Mouse (Mus musculus): ENCODE measurements at regions not wholly inside any gene's neighbourhood (a gene's known extent, or its start where the extent isn't known, plus 50 kb on each side); places are given as distances from the start of the nearest gene placed in this dataset.

DNA sequence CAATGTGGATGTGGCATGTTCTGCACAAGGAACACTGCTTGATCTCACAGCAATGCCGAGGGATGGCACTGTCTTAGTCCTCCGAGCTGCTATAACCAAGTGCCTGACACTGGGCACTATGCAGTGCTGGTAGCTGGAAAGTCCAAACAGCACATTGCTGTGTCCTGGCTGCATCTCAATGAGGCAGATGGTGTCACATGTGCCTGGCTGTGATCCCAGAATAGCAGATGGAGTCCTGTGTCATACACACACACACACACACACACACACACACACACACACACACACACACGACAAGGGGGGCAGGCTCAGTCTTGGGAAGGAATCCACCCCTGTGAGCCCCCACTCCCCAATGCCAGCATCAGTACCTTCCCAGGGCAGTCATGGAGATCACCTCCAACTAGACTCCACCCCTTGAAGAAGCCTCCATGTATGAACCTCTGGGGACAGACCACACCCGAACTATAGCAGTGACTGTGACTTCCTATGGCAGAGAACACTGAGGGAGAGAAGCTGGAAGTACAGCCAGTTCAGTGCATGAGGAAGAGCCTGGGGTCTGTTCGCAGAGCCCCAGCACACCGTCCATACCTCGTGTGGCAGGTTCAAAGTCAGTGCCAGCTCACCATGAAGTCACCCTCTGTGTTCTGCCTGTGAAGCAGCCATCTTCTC, 160.3 kb downstream of the Cryba4 start:
- no peak for DNase-seq (ENCODE audit: low spot score in 2 of 2)

DNA sequence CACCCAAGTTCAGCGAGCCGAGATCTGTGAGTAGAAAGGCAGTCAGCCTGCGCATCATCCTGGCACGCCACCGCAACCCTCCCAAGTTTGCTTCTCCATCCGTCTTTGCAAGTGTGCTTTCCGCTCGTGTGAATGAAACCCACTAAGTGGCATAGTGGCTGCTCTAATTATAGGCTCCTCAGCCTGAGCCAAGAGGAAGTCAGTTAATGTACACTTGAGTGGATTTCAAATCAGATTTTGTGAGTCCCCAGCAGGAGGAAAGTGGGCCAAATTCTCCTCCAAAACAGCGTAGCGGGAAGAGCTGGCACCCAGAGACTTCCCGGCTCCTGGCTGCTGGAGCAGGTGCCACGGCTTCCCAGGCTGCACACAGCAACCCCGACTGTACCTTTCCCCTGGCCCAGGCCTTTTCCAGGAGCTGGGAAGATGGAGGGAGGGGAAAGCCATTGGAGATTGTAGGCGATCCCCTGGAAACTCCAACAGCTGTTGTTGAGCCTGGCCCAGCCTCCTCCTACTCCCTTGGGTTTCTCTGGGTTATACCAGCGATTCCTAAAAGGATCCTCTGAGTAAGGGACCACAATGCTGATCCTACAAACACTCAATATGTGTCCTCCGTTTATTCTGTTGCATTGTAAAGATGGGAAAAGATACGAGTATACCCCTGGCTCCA, 158.3 kb downstream of the Cryba4 start:
- no peak for DNase-seq (ENCODE audit: low spot score in 2 of 2)

DNA sequence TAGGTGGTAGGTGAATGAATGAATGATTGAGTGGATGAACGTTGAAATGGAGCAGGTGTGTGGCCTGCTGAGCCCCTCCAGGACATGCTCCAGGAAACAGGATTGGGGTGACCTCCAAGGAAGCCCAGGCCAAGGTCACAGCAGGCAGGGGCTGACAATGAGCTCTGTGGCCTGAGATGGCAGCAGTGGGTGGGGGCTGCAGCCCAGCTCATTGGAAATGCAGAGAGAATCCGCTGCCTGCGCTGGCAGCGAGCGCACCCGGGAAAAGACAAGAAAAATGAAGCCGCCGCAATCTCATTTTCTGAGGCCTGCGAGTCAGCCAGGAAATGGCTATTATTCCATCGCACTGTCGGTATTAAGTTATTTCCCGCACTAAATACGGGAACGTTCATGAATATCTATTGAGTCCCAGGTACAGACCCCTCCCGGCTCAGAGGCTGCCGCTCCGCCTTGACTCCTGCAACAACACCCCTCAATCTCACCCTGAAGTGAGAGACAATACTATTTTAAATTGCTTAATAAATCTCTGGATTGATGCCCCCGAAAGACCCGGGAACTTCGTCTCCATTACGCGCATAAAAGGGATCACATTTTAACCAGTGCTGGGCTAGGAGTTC, 153.7 kb downstream of the Cryba4 start:
- DNase-seq (ENCODE audit: low spot score in 2 of 2): no peak

DNA sequence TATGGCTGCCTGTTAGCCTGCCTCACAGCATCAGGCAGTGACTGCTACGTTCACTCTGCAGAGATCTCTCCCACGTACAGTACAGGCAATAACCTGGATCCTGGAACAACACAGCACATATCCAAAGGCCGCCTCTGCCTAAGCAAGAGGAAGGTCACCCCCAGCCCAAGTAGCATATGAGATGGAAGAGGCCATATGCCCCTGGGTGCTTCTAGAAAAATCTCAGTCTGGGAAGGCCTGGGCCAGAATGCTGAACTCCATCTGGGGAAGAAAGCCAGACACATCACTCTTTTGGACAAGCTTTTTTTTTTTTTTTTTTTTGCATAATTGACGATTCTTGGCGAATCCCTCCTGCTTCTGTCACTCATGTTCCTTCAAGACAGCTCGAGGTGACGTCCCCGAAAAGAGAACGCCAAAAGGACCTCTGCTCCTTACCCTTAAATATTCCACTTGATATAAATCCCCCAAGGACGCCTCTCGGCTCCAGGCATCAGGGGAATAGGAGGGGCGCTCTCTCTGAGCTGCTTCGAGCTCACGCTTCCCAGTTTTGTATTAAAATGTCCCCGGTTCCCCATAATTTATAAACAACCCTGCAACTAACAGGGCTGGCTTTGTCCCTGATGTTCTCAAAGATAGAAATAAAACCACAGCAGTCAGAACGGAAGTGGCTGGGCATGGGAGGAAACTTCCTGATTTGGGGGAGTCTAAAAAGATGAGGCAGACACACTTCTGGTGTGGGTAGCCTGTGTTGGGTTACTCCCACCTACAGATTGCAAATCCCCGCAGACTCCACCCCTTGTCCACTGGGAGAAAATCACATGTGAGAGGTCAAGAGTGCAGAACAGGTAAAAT, 150.4 kb downstream of the Cryba4 start:
- DNase-seq (ENCODE audit: low spot score in 2 of 2): no peak

DNA sequence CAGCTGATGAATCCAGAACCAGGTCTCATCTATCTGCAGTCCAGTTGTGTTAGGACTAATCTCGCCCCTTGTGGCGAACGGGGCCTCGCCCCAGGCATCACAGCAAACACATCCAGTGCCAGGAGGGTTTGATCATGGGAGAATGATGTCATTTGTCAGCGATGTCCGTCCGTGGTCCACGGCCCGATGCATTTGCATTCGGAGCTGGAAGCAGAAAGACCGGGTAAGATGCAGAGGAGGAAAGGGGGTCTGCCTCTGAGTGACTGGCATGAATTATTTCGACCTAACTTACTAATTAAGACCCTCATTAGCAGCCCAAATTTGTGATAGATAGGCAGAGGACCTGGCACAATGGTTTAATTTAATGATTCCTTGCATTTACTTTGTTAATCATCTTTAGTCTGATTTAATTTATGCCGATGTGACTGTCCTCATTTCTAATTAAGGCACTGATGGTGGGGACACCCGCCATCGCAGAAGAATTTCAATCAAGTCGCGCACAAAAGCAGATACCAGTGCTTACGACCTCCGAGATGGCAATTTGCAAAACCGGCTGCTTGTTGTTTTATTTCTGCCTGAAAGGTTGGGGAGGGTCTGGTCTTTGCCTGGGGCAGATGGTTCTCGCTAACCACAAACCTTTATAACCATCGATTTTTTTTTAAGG, 141.9 kb downstream of the Cryba4 start:
- DNase-seq (ENCODE audit: low spot score in 2 of 2): no peak

DNA sequence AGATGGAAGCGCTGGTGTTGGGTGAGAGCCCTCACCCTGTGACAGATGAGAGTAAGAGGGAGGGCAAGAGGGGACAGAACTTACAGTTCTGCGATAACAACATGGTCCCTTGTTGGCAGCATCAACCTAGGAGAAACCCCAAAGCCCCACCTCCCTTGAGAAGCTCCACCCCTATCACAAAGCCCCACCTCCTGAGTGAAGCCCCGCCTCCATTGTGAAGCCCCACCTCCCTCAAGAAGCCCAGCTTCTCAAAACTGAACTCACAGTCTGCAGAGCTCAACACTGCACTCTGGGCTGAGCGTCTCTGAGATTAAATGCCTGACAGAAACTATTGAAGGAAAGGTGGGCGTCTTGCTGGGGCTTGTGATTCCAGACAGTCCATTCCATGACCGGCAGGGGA, 131.6 kb downstream of the Cryba4 start:
- DNase-seq (ENCODE audit: low spot score in 2 of 2): no peak

DNA sequence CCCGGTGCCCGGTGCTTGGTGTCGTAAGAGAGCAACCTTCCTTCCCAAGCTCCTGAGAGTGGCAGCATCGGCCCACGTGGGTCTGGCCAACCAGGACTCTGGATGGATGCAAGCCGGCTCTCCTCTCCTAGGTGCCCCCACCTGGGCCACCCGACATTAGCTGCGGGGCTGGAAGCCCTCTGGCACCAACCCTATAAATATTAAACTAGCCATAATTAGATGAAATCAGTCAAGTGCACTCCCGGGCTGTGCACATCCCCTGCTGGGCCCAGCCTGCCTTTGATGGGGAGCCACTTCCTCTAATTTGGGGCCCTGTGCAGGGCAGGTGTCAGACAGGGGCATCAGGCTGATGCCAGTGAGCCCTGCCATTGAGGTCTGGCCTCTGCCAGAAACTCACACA, 130.8 kb downstream of the Cryba4 start:
- DNase-seq (ENCODE audit: low spot score in 2 of 2): no peak

DNA sequence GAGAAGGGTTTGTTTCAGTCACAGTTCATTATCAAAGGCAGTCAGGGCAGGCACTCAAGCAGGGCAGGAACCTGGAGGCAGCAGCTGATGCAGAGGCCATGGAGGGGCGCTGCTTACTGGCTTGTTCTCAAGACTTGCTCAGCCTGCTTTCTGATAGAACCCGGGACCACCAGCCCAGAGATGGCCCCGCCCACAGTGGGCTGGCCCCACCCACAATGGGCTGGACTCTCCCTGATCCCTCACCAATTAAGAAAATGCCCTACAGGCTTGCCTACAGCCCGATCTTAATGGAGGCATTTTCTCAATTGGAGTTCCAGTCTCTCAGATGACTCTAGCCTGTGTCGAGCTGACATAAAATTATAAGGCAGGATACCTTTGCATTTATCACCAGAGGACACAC, 129.7 kb downstream of the Cryba4 start:
- DNase-seq (ENCODE audit: low spot score in 2 of 2): no peak

DNA sequence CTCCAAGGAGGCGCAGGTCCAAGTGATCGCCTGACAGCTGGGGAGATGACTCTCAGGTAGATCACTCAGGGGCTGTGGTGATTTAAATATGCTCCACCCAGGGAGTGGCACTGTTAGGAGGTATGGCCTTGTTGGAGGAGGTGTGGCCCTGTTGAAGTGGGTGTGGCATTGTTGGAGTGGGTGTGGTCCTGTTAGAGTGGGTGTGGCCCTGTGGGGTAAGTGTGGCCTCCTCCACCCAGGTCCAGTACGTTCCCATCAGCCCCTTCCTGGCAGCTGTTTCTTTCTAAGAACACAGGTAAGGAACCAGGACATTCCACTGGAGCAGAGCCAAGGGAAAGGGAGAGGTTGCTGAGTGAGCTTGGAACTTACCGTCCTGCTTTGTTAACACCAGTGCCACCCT, 125.1 kb downstream of the Cryba4 start:
- no peak for DNase-seq (ENCODE audit: low spot score in 2 of 2)

DNA sequence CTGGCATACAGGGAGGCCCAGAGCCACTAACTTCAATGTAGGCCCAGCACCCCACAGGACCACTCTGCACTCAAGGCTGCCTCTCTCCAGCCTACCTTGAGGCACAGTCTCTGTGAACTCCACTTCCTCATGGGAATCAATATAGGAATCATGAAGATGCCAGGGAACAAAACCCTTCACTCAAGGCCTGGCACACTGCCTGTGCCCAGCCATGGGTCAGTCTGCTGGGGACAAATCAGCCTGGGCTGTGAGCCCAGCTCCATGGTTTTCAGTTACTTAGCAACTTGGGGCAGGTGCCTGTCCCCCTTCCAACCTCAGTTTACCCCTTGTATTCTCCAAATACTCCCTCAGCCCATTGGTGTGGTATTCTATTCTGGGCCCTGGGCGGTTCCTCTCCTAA, 119.6 kb downstream of the Cryba4 start:
- DNase-seq (ENCODE audit: low spot score in 2 of 2): no peak

DNA sequence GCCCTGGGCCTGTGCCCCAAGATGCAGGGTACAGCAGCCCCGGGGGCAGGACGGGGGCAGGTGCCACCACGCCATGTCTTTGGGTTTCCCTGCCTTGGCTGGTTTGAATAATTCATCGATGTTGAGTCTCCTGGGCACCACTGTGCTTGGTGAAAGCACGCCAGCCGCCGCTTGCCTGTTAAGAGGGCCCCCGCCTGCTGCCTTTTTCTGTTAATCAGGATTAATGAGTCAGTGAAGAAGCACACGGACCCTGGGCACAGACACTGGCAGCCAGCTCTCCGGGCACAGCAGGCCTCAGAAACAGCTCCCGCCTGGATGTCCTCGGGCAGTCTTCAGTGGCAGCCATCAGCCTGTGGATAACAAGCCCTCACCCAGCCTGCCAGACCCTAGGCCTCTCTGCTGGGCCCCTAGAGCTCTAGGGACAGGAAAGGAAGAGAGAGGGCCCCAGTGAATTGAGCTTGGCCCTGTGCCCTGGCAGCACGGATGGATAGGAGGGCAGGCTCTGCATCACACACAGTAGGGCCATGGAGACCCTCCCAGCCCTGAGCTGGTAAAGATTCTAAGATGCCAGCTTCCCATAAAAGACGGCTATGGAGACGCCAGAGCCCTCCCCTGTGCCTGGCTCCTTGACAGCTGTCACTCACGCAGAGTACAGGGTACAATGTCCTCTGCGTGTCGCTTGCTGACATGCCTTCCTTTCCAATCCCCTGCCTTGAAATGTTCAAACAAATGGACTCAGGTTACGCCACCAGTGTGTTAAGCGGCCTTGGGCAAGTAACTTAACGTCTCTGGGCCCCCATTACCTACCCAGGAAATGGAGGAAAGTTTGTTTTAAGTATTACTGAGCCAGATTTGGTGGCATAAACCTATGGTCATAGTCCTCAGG, 118.4 kb downstream of the Cryba4 start:
- DNase-seq (ENCODE audit: low spot score in 2 of 2): no peak

DNA sequence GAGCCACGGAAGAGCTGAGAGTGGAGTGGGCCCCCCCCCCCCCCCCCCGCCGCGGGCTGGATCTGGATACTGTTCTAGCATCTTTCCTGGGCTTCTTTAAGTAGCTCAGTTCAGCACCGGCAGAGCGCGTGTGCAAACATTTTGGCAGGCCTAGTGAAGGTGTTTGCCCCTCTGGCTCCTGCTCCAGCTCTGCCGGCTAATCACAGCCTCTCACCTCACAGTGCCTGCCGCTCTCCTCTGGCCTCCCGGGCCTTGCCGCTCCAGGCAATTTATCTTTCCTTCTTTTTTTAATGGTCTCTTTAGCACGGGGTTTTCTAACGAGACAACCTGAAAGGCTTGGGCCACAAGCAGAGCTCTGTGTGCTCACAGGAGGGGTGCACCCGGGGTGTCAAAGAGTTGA, 115.7 kb downstream of the Cryba4 start:
- no peak for DNase-seq (ENCODE audit: low spot score in 2 of 2)

DNA sequence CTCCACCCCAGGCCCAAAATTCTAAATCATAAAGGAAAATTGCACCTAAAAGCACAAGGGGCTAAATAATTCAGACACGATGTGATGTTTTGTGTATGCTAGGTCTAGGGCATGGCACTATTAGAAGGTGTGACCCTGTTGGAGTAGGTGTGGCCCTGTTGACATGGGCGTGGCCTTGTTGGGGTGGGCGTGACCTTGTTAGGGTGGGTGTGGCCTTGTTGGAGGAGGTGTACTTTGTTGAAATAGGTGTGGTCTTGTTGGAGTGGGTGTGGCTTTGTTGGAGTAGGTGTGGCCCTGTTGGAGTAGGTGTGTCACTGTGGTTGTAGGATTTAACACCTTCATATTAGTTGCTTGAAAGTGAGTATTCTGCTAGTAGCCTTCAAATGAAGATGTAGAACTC, 114.1 kb downstream of the Cryba4 start:
- DNase-seq (ENCODE audit: low spot score in 2 of 2): no peak

DNA sequence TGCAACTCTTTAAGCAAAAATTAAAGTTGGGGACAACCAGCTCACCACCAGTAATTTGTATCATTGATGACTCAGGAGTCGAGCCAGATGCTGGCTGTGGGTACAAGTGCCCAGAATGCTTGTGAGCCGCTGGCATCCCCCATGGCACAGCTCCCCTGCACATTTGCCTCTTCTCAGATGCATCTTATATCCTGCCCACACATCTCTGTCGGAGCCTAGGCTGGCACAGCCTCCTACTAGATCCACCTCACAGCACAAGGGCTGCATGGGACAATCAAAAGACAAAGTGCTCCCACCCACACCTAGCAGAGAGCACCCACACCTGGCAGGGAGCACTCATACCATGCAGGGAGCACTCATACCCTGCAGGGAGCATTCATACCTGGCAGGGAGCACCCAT, 109.6 kb downstream of the Cryba4 start:
- DNase-seq (ENCODE audit: low spot score in 2 of 2): no peak

DNA sequence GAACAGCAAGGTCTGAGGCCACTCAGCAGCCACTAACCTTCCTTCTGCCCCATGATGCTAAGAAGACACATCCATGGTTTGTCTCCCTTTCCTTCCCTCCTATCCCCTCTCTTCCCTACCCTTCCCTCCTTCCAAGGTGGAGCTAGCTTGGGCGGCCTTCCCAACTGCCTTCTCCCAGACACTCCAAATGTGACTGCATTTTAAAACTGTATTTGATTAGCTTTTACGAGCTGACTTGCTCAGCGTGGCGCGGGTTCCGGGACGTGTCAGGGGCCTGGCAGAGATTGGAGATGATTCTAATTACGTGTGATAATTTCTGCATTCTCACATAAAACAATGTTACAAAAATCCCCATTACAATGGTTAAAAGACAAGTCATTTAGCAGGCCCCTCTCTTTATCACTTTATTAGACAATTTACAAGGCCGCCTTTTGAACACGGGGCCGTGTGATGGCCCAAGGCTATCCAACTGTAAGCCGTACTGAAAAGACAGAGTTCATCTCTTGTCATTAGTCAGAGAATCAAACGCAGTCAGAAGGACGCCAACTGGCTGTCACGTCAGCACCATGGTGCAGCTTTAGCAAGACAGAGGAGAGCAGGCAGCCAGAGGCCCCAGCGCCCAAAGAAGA, 108.2 kb downstream of the Cryba4 start:
- DNase-seq (ENCODE audit: low spot score in 2 of 2): no peak

DNA sequence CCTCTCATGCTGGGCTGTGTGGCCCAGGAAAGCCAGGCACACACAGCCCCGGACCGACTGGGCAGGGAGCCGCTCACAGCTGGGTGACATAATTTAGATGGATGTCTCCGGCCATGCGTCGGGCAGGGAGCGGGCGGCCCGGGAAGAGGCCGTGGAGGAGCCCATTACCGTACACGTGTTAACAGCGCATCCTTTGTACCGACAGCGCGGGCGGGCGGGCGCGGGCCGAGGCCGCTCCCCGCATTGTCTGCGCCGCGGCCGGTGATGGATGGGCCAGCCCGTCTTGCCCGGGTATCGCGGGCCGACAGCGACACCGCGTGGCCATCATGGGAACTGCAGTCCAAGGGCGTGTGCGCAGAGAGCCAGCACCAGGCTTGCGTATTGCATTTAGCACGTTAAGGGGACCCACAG, 98.6 kb downstream of the Cryba4 start:
- peak; percentile 68 to 77 for DNase-seq (ENCODE audit: low spot score in 2 of 2)

DNA sequence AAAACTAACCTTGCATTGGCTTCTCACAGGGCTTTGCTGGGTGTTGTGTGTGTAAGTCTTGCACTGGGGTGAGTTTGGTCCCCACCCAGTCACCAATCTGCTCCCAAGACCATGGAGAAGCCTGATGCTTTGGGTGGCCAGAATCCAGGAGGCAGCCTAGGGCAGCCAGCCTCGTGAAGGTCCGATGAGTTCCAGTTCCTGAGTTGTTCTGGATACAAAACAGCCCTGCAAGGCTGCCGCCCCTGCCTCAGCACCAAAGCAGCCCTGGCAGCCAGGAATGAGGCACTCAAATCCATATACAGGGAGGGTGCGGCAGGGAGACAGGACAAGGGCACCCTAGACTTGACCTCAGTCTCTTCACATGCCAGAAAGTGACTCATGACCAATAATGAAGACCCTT, 97.7 kb downstream of the Cryba4 start:
- no peak for DNase-seq (ENCODE audit: low spot score in 2 of 2)

DNA sequence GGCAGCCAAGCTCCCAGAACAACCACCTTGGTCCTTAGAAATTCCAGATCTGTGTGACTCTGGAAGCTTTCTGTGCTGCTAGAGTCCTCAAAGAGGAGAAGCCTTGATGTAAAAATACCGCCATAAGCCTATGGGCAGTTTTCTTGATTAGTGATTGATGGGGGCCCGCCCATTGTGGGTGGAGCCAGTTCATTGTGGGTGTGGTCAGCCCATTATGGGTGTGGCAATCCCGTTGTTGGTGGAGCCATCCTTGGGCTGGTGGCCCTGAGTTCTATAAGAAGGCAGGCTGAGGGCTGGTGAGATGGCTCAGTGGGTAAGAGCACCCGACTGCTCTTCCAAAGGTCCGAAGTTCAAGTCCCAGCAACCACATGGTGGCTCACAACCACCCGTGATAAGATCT, 97.3 kb downstream of the Cryba4 start:
- no peak for DNase-seq (ENCODE audit: low spot score in 2 of 2)

DNA sequence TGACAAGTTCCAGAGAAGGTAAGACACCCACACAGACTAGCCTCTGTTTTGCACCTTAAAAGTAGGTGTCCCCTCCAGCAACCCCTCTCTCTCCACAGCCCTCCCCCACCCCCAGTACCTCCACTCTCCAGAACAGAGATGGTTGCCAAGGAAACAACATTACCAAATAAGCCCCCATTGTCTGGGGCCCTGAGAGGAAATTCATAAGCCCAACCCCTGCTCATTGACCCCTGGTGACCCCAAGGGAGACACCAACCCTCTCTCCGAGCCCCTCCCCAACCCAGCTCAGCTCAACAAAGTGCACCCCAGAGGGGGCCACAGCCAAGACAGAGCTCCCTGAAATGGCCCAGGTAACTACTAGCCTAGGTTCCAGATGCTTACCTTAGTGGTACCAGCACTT, 96.3 kb downstream of the Cryba4 start:
- DNase-seq (ENCODE audit: low spot score in 2 of 2): no peak
